Comparison of ENCODE assay signal across 7 mouse cellular contexts in the genomic region with DNA sequence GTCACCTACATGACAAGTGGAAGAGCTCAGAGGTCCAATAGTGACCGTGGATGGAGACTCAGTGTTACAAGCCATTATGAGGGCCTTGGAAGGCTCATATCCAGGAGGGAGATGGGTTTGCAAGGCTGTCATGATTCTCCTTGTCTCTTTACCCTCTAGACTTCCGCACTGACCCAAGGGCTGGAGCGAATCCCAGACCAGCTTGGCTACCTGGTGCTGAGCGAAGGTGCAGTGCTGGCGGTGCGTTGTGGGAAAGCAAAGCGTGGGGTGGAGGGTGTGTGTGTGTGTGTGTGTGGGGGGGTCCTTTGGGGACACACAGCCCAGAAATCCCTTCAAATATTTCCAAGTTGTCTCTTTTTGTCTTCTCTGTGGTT. TPM values are rescaled to one million over a fixed set of nuclear protein-coding genes. Genes with fewer than 3 reads are reported as not detected.
DNase-seq lines count a peak whose midpoint lies in the region; ATAC-seq and TF ChIP-seq lines count a peak whose summit lies in the region.

No protein-coding gene starts in this region.

- no peak for DNase-seq in lung, postnatal 14 days
- no peak for DNase-seq in cerebellum, adult 9-11 months

- peak overlapping the region; percentile 76 for H3K4me3 ChIP-seq in lung, embryonic 15.5 days
- peak overlapping the region; percentile 61 for H3K4me3 ChIP-seq in intestine, postnatal 0 days (ENCODE audit: low read depth, low read length)
- peak overlapping the region; percentile 73 for H3K4me3 ChIP-seq in neural tube, embryonic 15.5 days (replicated peaks)

- TF ChIP-seq CTCF in intestine, postnatal 0 days (IDR thresholded peaks at IDR 0.05; ENCODE audit: low read depth), result no peak

- peaks cover 29% of the 10 kb centered on the region for H3K36me3 ChIP-seq in lung, embryonic 15.5 days
- H3K36me3 ChIP-seq in intestine, postnatal 0 days (ENCODE audit: control insufficient read depth, insufficient read depth), result peaks cover 22% of the 10 kb centered on the region
- peaks cover 28% of the 10 kb centered on the region for H3K36me3 ChIP-seq in neural tube, embryonic 15.5 days

- peaks cover 10% of the 10 kb centered on the region for H3K4me1 ChIP-seq in lung, embryonic 15.5 days
- 0 out of 2 replicates have a peak, but pooled peaks cover 5% of the 10 kb centered on the region for H3K4me1 ChIP-seq in intestine, postnatal 0 days (replicated peaks; ENCODE audit: control insufficient read depth, insufficient read depth, low read length)
- peaks cover 30% of the 10 kb centered on the region for H3K4me1 ChIP-seq in neural tube, embryonic 15.5 days

- H3K9me3 ChIP-seq in lung, embryonic 15.5 days, result no peaks in the 10 kb centered on the region
- H3K9me3 ChIP-seq in intestine, postnatal 0 days (ENCODE audit: control insufficient read depth), result no peaks in the 10 kb centered on the region
- no peaks in the 10 kb centered on the region for H3K9me3 ChIP-seq in neural tube, embryonic 15.5 days (replicated peaks)

- H3K27ac ChIP-seq in lung, embryonic 15.5 days, result peak overlapping the region; percentile 77
- H3K27ac ChIP-seq in intestine, postnatal 0 days (ENCODE audit: low read depth, low read length), result peak overlapping the region; percentile 54
- peak overlapping the region; percentile 91 for H3K27ac ChIP-seq in neural tube, embryonic 15.5 days (replicated peaks)

- ATAC-seq in lung, embryonic 15.5 days (ENCODE audit: borderline replicate concordance, extremely low read depth, low FRiP score, low TSS enrichment), result no peak
- peak; percentile 7; the same call in 1 of the 2 replicates for ATAC-seq in erythroid progenitor cell, adult 5-6 weeks (replicated peaks; ENCODE audit: low FRiP score, poor library complexity, severe bottlenecking)
- 0 out of 2 replicates have a peak, but pooled peaks have one; percentile 9 for ATAC-seq in intestine, postnatal 0 days
- no peak for ATAC-seq in neural tube, embryonic 15.5 days (ENCODE audit: low FRiP score)
- no peak for ATAC-seq in megakaryocyte-erythroid progenitor cell, adult 5-6 weeks (replicated peaks; ENCODE audit: low FRiP score, low TSS enrichment, poor library complexity, severe bottlenecking)

- H3K9ac ChIP-seq in lung, embryonic 15.5 days, result peak overlapping the region; percentile 61
- peak overlapping the region; percentile 66 for H3K9ac ChIP-seq in intestine, postnatal 0 days (ENCODE audit: low read depth, low read length)
- peak overlapping the region; percentile 79 for H3K9ac ChIP-seq in neural tube, embryonic 15.5 days (replicated peaks)

- peak overlapping the region; percentile 70 for H3K4me2 ChIP-seq in lung, embryonic 15.5 days
- peak overlapping the region; percentile 89 for H3K4me2 ChIP-seq in intestine, postnatal 0 days (replicated peaks; ENCODE audit: low read depth)
- peak overlapping the region; percentile 92 for H3K4me2 ChIP-seq in neural tube, embryonic 15.5 days

- no peaks in the 10 kb centered on the region for H3K27me3 ChIP-seq in lung, embryonic 15.5 days
- no peaks in the 10 kb centered on the region for H3K27me3 ChIP-seq in intestine, postnatal 0 days (replicated peaks; ENCODE audit: control insufficient read depth, insufficient read depth, low read length)
- H3K27me3 ChIP-seq in neural tube, embryonic 15.5 days (replicated peaks), result no peaks in the 10 kb centered on the region

- WGBS in lung, embryonic 15.5 days, result 20% methylated on average over 7 of the region's 7 CpGs
- 7% methylated on average over 7 of the region's 7 CpGs for WGBS in intestine, postnatal 0 days
- 21% methylated on average over 7 of the region's 7 CpGs for WGBS in neural tube, embryonic 15.5 days

RNA-seq across cellular contexts. Expression of gene Lamtor4, which starts 0.8 kb away (rescaled TPM):
- 58.1 and 58.6 TPM in 2 replicates for polyA plus RNA-seq in lung, embryonic 15.5 days (2015; fragmentation: Nextera tagmentation; extraction: Ambion mirVana)
- 22.3 and 26.4 TPM in 2 replicates for total RNA-seq in erythroid progenitor cell, adult 5-6 weeks (2015; ENCODE audit: low replicate concordance)
- 4.6 and 5.4 TPM in 2 replicates for total RNA-seq in erythroid progenitor cell, adult 5-6 weeks (2017; ENCODE audit: low replicate concordance)
- polyA plus RNA-seq in intestine, postnatal 0 days (2015; fragmentation: Nextera tagmentation; extraction: Ambion mirVana), result 124 and 135 TPM in 2 replicates
- 113 and 121 TPM in 2 replicates for polyA plus RNA-seq in neural tube, embryonic 15.5 days (2015; fragmentation: Nextera tagmentation; extraction: Ambion mirVana)
- 28.7 and 36.3 TPM in 2 replicates for total RNA-seq in megakaryocyte-erythroid progenitor cell, adult 5-6 weeks (2014; fragmentation: Nextera tagmentation)
- total RNA-seq in megakaryocyte-erythroid progenitor cell, adult 5-6 weeks (2017), result 27.0 and 30.0 TPM in 2 replicates

RNA-seq across cellular contexts. Expression of gene BC037034, which starts 7.8 kb away (rescaled TPM):
- polyA plus RNA-seq in lung, embryonic 15.5 days (2015; fragmentation: Nextera tagmentation; extraction: Ambion mirVana), result 4.5 and 5.7 TPM in 2 replicates
- 15.5 and 16.8 TPM in 2 replicates for total RNA-seq in erythroid progenitor cell, adult 5-6 weeks (2015; ENCODE audit: low replicate concordance)
- 7.6 and 8.9 TPM in 2 replicates for total RNA-seq in erythroid progenitor cell, adult 5-6 weeks (2017; ENCODE audit: low replicate concordance)
- 4.4 and 4.8 TPM in 2 replicates for polyA plus RNA-seq in intestine, postnatal 0 days (2015; fragmentation: Nextera tagmentation; extraction: Ambion mirVana)
- 16.9 and 19.2 TPM in 2 replicates for polyA plus RNA-seq in neural tube, embryonic 15.5 days (2015; fragmentation: Nextera tagmentation; extraction: Ambion mirVana)
- 113 and 199 TPM in 2 replicates for total RNA-seq in megakaryocyte-erythroid progenitor cell, adult 5-6 weeks (2014; fragmentation: Nextera tagmentation)
- 46.5 and 50.8 TPM in 2 replicates for total RNA-seq in megakaryocyte-erythroid progenitor cell, adult 5-6 weeks (2017)

RNA-seq across cellular contexts. Expression of gene Gal3st4, which starts 16.6 kb away (rescaled TPM):
- 1.1 and 2.0 TPM in 2 replicates for polyA plus RNA-seq in lung, embryonic 15.5 days (2015; fragmentation: Nextera tagmentation; extraction: Ambion mirVana)
- total RNA-seq in erythroid progenitor cell, adult 5-6 weeks (2015; ENCODE audit: low replicate concordance), result not detected in 2 replicates
- total RNA-seq in erythroid progenitor cell, adult 5-6 weeks (2017; ENCODE audit: low replicate concordance), result not detected in 2 replicates
- 0.63 and 0.65 TPM in 2 replicates for polyA plus RNA-seq in intestine, postnatal 0 days (2015; fragmentation: Nextera tagmentation; extraction: Ambion mirVana)
- polyA plus RNA-seq in neural tube, embryonic 15.5 days (2015; fragmentation: Nextera tagmentation; extraction: Ambion mirVana), result 3.2 and 3.6 TPM in 2 replicates
- total RNA-seq in megakaryocyte-erythroid progenitor cell, adult 5-6 weeks (2014; fragmentation: Nextera tagmentation), result not detected in 2 replicates
- not detected in 2 replicates for total RNA-seq in megakaryocyte-erythroid progenitor cell, adult 5-6 weeks (2017)

RNA-seq across cellular contexts. Expression of gene Gm43720, which starts 23.7 kb away (rescaled TPM):
- 0.13 and 0.24 TPM in 2 replicates for polyA plus RNA-seq in lung, embryonic 15.5 days (2015; fragmentation: Nextera tagmentation; extraction: Ambion mirVana)
- total RNA-seq in erythroid progenitor cell, adult 5-6 weeks (2015; ENCODE audit: low replicate concordance), result not detected in 2 replicates
- not detected in 2 replicates for total RNA-seq in erythroid progenitor cell, adult 5-6 weeks (2017; ENCODE audit: low replicate concordance)
- polyA plus RNA-seq in intestine, postnatal 0 days (2015; fragmentation: Nextera tagmentation; extraction: Ambion mirVana), result 0.07 TPM in 2 replicates
- polyA plus RNA-seq in neural tube, embryonic 15.5 days (2015; fragmentation: Nextera tagmentation; extraction: Ambion mirVana), result 0.04 and 0.27 TPM in 2 replicates
- not detected in 2 replicates for total RNA-seq in megakaryocyte-erythroid progenitor cell, adult 5-6 weeks (2014; fragmentation: Nextera tagmentation)
- total RNA-seq in megakaryocyte-erythroid progenitor cell, adult 5-6 weeks (2017), result not detected in 2 replicates

RNA-seq across cellular contexts. Expression of gene Gpc2, which starts 23.7 kb away (rescaled TPM):
- 18.9 and 20.6 TPM in 2 replicates for polyA plus RNA-seq in lung, embryonic 15.5 days (2015; fragmentation: Nextera tagmentation; extraction: Ambion mirVana)
- not detected in 2 replicates for total RNA-seq in erythroid progenitor cell, adult 5-6 weeks (2015; ENCODE audit: low replicate concordance)
- total RNA-seq in erythroid progenitor cell, adult 5-6 weeks (2017; ENCODE audit: low replicate concordance), result 0.39 TPM in 1 of 2 replicates, not detected in the other
- 1.4 TPM in 2 replicates for polyA plus RNA-seq in intestine, postnatal 0 days (2015; fragmentation: Nextera tagmentation; extraction: Ambion mirVana)
- 101 and 134 TPM in 2 replicates for polyA plus RNA-seq in neural tube, embryonic 15.5 days (2015; fragmentation: Nextera tagmentation; extraction: Ambion mirVana)
- total RNA-seq in megakaryocyte-erythroid progenitor cell, adult 5-6 weeks (2014; fragmentation: Nextera tagmentation), result 6.0 and 15.0 TPM in 2 replicates
- total RNA-seq in megakaryocyte-erythroid progenitor cell, adult 5-6 weeks (2017), result 0.89 and 6.5 TPM in 2 replicates

Comparison
In these comparisons a context has a peak if more than half of its experiments do, and no peak if none do; other contexts are left out.
1. ATAC-seq: peak in erythroid progenitor cell, adult 5-6 weeks (single experiment) and intestine, postnatal 0 days (single experiment); none in lung, embryonic 15.5 days (single experiment), neural tube, embryonic 15.5 days (single experiment) and megakaryocyte-erythroid progenitor cell, adult 5-6 weeks (single experiment).
2. Peak in every context shown above with its lines, with median percentiles within 50 percentile points of each other: H3K27ac ChIP-seq, H3K4me2 ChIP-seq, H3K4me3 ChIP-seq and H3K9ac ChIP-seq.